Mouse (Mus musculus) heart, postnatal 14 days (tissue): Measurements from ENCODE around the gene Mrpl14. TPM values are rescaled to one million over a fixed set of nuclear protein-coding genes. Genes with fewer than 3 reads are reported as not detected.
A peak's percentile ranks its signal among the peaks of the same experiment; 100 is the strongest.

ENCODE experiments used
- DNase-seq, 2 experiments: peaks; one replicate each; pipeline ENCODE4 v3.0.0; 2021 to 2022
- intact Hi-C: fragments of 180-260 bp; cut with DNase I; formaldehyde crosslinking; loops from one replicate; pipeline ENCODE4 v1.15.1; 2025
- total RNA-seq, 2 experiments: library from RNA; stranded (reverse); gene quantifications; 2 replicates each; pipeline ENCODE4 v1.2.3; 2021

Gene Mrpl14
- total RNA-seq, 2 experiments from 2014 or later = 116 to 123 TPM

DNA sequence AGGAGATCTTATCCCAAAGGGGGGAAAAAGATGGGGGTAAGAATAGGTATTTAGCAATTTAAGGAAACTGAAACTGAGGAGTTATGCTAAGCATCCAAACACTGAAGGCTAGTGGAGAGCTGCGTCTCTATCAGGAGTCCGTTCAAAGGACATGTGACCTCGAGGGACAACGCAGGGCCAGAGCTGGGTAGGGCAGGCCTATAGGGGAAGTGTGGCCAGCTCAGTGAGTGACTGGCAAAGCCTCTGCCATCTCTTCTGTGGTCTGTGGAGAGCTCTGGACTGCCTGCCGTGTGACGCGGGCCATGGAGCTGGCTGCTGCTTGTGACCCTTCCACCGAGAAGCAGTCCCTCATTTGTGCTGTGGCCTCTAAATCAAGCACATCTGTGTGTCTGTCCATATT lies 24.3 kb downstream of the Mrpl14 start:
- intact Hi-C loops = no loop called here
- no peak for DNase-seq

DNA sequence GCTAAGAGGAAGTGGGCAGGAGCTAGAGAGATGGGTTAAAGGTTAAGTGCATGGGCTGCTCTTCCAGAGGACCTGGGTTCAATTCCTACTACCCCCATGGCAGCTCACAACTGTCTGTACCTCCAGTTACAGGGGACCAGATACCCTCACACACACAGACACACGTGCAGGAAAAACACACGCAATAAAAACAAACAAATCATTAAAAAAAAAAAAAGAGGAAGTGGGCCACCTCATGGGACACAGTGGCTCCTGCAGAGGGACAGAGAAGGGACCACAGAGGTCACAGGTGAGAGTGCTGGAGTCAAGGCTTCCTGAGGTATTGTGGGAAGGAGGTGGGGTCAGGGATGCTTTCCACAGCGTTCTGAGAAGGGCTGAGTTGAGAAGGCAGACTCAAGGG lies 25.4 kb downstream of the Mrpl14 start:
- intact Hi-C loops = no loop called here

DNA sequence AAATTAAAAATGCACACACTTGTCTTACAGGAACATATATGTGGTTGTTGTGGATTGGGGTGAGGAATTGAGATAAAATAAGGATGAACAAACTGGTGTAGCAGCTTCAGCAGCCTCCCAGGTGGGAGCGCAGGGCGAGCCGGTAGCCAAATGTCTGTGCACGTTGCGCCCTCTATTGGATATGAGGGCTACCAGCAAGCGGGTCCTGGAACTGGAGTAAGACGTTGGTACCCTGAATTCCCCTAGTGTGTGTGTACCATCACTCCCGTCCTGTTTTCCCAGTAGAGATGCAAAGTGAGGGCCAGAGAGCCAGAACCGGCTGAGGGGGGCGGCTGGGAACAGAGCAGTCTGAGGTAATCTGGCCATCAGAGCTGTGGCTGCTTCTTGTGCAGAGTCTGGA lies 32.2 kb downstream of the Mrpl14 start:
- DNase-seq = peak; percentile 70 to 80
- intact Hi-C loops = loop anchor here (1.0 to 5.0 kb wide), 2 partner anchors 40 to 136 kb away; no protein-coding TSS in a partner anchor

More for the DNA sequence above, 25.4 kb downstream of the Mrpl14 start:
- no peak for DNase-seq

DNA sequence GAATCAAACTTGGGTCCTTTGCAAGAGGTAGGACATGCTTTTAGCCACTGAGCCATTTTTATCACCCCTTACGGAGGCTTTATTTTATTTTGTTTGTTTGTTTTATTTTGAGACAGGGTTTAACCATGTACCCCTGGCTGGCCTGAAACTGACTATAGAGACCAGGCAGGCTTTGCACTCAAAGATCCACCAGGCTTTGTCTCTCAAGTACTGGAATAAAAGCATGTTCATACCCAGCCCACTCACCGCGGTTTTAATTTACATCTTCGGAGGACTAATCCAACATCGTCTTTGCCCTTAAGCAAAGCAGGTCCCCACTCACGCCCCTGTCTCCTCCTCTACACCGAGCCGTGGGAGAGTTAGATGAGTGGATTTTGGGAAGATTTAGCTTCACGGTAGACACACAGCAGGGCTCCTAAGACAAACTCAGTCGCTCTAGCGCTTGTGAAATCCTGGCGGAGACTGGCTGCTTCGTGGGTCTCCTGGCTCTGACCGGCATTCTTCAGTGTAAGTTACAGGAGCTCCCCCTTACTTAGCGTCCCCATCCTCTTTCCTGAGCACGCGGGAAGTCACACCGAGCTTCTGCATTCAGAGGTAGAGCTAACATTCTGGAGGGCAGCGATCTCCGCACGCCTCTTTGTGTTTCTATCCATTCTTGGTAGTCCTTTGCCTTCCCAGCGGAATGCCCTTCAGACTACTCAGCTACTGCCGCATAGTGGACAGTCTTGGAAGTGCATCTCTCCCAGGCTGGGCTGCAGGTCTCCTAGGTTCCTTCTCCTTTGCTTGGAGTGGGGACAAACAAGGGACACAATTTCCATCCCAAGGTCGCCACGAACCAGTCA lies 37.8 kb downstream of the Mrpl14 start:
- peak; percentile 80 to 90 for DNase-seq
- intact Hi-C loops = loop anchor here (5.0 kb wide), 1 partner anchor 207 kb away; no protein-coding TSS in a partner anchor

DNA sequence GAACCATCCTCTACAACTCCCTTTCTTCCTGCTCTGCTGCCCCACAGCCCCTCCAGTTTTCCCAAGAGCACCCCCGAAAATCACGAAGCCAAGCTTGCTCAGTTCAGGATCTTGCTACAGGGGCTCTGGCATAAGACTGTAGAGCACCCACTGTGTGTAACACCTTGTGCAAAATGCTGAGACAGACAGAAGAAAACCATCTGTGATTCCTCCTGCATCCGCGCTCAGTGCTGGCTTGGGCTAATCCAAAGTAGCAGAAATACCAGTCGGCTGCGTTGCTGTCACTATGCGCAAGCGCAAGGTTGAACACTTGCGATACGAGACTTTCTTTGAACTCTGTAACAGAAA lies 38.4 kb downstream of the Mrpl14 start:
- intact Hi-C loops = loop anchor here (5.0 kb wide), 1 partner anchor 207 kb away; no protein-coding TSS in a partner anchor
- DNase-seq = no peak

DNA sequence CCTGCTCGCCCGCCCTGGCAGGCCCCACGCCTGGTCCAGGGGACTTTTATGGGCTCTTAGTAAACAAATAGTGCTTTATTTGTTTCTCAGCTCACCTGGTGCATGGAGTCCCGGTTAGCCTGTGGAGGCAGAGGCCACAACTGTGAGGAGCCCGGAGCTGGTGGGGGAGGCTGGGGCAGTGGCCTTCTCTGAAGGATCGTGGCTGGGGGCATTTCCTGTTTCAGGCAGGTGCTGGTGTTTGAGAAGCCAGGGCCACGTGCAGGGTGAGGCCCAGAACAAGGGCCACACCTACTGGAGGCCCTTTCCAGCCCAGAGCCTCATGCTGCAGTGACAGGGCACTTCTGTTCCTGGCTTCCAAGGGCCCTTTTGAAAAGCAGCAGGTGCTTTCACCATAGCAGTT lies 40.1 kb downstream of the Mrpl14 start:
- DNase-seq = no peak
- intact Hi-C loops = no loop called here

DNA sequence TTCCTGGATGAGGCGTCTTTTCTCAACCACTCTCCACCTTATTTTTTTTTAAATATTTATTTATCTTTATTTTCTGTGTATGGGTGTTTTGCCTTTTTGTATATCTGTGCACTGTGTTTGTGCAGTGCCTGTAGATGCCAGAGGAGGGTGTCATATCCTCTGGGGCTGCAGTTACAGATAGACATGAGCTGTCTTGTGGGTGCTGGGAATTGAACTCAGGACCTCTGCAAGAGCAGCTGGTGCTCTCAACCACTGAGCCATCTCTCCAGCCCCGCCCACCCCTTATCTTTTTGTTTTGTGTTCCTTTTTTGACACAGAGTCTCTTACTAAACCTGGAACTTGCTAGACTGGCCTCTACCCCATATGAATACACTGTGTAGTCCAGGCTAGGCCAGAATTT lies 41.4 kb downstream of the Mrpl14 start:
- no peak for DNase-seq
- intact Hi-C loops = no loop called here

DNA sequence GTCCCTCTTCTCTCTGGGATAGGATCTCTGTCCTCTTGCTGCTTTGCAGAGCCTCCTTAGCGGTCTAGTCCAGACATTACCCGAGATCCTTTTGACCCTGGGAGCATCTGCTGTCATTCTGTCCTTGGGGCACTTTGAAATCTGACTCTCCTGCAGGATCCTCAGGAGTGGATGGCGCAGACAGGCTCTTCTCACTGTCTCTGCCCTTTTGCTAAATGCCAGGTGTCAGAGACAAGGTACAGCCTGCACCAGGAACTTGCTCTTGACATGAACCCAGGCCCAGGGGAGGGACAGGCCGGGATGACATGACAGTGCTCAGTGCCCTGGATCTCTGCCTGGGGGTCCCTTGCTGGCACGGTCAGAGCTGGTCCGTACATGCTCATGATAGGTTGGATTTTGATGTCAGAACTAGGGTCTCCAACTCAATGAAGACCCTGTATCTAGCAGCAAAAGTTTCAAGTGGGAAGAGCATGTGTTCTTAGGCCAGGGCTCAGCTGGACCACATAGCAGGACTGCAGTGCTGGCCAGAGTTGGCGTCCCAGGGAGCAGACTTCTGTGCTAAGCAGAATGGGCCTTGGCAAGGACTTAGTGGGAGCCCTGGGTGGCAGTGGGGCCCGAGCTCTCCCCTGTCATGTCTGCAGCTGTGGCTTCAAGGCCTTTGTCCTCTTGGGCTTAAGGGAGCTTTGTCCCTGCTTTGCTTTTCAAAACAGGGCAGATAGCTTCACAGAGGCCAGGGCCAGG lies 42.0 kb downstream of the Mrpl14 start:
- no peak for DNase-seq
- intact Hi-C loops = no loop called here

DNA sequence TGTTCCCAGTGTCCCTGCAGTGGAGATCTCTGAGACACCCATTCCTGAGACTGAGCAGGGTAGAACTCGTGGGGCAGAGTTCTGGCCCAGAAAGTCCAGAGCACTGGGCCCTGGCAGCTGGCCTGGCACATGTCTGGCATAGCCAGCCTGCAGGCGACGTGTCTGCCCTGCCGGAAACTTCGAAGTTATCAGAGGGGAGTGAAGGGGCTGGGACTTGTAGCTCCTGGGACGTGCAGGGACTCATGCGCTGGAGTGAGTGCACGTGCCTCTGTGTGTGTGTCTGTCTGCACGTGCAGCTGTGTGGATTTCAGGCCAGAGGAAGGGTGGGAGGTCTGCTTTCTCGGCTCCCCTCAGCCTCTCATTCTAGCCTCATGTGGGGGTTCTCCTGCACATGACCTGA lies 43.3 kb downstream of the Mrpl14 start:
- DNase-seq = no peak

DNA sequence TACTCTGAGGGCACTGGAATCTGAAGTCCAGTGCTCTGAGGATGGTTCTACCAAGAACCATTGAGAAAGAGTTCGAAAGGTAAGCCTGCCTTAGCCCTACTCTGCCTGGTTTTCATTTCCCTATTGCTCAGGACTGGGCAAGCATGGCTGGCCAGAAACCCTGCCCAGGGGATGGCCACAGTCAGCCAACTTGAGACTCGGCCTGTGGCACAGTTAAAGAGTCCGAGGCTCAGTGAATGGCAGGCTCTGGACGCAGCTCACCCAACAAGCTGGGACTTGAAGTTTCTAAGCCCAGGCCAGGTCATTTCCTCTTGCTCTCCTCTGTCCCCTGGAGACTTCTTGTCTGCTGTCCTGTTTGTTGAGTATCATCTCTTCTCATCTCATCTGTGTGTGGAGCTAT lies 44.6 kb downstream of the Mrpl14 start:
- intact Hi-C loops = loop anchor here (1.0 to 5.0 kb wide), 5 partner anchors 117 to 567 kb away; partner anchors contain the start of gene Dlk2
- no peak for DNase-seq

More for the DNA sequence above, 43.3 kb downstream of the Mrpl14 start:
- intact Hi-C loops = no loop called here

DNA sequence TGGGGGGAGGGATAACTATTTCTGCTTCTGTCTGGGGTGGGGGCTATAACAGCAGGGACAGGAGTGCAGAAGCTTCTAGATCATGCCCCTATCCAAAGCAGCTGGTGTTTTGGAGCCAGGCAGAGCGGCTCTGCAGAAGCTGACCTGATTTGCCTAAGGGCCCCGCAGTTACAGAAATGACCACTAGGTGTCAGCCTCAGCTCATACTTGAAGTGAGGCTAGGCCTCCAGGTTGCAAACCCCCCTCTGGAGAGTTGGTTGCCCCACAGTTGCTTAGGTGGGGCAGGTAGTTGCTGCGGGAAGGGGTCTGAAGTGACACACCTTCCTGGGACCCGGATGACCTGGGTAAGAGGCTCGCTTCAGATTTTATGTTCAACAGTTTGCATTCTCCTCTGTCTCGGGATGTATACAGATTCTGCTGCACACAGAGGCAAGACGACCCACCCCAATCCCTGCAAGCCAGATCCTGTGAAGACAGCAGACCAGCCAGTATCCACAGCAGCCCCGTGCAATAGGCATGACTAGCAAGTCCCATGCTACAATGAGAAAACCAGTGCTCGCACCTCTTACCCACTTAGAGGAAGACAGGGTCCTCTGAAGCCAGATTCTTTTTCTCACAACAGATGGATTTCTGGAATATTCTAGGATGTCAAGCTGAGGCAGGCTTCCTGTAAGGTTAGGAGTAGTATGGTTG lies 45.2 kb downstream of the Mrpl14 start:
- intact Hi-C loops = loop anchor here (1.0 to 5.0 kb wide), 5 partner anchors 116 to 566 kb away; partner anchors contain the start of gene Dlk2
- DNase-seq = peak; percentile 83 to 93

DNA sequence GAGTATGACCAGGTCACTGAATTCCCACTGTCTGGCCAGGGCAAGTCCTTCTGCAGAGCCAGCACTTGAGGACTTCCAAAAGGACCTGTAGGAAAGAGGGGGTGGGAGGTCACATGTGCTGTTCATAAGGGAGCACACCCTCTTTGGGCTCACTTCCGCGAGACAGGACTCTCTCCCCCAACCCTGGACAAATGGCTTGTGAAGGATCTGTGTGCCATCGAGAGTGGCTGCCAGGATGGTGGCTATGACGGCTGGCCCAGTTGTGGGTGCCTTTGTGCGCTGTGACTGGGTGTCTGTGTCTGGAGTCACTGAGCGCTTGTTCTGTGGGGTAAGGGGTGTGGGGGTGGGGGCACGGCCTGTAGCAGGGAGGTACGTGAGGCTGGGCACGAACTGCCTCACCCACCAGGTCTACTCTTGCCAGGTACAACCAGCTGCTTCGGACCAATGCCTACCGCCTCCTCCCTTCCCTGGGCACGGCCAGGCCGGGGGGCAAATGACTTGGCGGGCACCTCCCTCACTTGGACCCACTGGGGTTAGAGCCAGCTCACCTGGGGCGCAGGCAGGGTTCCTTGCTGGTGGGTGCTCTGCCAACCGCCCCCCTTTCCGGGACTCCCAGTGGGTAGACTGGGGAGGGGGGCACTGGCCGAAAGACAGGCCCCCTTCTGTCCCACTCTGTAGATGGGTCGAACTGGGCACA lies 47.1 kb downstream of the Mrpl14 start:
- no peak for DNase-seq
- intact Hi-C loops = loop anchor here (5.0 kb wide), 2 partner anchors 114 to 564 kb away; partner anchors contain the start of gene Dlk2

DNA sequence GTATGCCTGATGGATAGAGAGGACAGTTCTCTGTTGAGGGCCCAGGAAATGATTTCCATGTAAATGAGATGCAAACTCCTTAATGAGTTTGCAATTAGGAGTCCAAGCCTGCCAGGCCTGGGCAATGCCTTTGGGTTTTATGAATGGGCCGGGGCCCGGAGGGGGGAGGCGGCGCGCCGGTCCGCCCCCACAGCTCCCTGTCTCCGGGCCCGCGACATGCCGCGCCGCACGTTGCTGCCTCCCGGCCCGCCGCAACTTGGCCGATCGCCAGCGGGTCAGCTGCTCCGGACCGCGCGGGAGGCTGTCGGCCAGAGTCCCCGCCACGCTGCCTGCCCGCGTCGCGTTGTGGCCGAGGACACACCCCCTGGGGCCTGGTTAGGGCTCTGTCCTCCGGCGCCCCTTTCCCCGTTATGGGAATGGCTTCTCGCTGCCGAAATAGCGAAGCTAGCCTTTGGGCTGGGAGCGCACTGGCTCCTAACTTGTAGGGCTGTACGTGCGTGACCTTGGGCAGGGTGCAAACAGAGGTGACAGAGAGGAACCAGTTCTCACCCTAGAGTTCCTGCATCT lies 47.7 kb downstream of the Mrpl14 start, which contains the start of gene 1600014C23Rik:
1600014C23Rik (minus strand) TSS at position 110 of the 567 bp plus-strand sequence.
- intact Hi-C loops = loop anchor here (5.0 kb wide), 2 partner anchors 113 to 563 kb away; partner anchors contain the start of gene Dlk2

DNA sequence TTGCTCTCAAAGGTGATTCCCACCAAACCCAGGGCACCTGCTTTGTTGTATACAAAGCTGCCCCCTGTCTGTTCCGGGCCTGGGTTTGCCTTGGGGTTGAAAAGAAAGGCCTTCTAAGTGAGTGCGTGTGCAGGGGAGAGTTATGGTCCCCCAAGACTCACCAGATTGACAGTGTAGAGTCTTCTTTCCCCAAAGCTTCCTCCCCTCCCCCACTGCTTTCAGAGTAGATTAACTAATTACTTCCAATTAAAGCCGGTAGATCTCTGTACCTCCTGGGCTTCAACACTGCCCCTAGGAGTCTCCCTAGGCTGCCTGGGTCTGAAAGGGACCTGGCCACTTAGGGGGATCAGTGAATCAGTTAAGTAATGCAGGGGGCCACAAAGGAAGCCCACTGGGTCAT lies 48.2 kb downstream of the Mrpl14 start:
- intact Hi-C loops = loop anchor here (5.0 kb wide), 2 partner anchors 113 to 563 kb away; partner anchors contain the start of gene Dlk2
- DNase-seq = no peak

More for the DNA sequence above, 47.7 kb downstream of the Mrpl14 start, which contains the start of gene 1600014C23Rik:
- peak; percentile 71 to 75 for DNase-seq

DNA sequence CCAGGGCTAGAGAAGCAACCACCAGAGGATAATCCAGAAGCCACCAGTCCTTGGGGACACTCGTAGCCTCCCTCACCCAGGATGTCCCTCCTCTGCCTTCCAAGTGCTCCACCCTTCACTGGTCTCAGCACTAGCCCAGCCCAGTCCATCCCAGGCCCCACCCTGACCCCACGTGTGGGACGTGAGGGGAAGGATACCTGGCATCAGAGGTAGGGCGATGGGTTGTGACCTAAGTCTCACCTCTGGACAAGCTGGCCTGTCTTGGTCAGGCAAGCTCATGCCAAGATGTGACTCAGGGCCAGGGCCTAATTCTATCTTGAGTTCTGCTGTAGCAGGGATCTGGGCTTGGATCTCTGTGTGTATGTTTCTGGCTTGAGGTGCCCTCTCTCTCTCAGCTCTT lies 48.8 kb downstream of the Mrpl14 start:
- DNase-seq = no peak
- intact Hi-C loops = loop anchor here (1.0 to 5.0 kb wide), 5 partner anchors 72 to 562 kb away; partner anchors contain the start of genes Dlk2 and Vegfa

DNA sequence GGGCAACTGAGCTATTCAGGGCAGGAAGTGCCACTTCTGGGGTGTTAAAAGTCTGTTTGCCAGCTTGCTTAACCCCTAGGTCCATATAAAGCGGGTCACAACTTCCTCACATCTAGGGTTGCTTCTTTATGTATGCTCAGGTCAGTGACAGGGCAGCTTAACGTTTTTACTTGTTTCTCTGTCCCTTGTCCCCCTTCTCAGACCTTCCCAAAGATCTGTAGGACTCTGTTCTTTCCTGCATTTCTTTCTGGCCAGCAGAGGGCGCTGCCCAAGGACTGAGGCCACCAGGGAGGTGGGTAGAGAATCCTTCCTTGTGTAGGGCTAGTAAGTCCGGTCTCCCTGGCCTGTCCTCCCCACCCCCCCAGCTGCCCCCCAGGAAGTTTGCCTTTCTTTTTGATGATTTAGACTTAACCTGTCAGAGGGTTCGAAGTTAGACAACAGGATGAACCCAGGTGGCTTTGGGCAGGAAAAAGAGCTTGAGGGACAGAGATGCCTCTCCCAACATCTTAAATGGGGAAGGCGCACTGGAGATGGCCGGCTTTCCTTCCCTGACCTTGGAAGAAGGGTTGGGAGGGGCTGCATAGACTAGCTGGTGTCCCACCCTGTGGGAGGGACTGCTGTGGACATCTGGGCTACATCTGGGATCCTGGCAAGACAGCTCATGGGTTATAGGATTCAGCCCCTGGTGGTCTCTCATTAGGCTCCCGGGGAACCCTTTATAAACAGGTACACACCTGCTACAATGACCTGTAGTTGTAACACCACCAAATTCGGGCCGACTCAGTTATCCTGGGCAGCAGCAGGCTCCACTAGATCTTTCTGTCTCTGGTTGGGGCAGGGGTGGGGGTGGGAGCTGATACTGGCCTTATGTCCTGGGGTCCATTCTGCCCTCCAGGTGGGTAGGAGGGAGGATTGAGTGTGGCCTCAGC lies 49.5 kb downstream of the Mrpl14 start:
- peak; percentile 87 to 93 for DNase-seq
- intact Hi-C loops = loop anchor here (1.0 to 5.0 kb wide), 3 partner anchors 72 to 398 kb away; partner anchors contain the start of gene Vegfa

DNA sequence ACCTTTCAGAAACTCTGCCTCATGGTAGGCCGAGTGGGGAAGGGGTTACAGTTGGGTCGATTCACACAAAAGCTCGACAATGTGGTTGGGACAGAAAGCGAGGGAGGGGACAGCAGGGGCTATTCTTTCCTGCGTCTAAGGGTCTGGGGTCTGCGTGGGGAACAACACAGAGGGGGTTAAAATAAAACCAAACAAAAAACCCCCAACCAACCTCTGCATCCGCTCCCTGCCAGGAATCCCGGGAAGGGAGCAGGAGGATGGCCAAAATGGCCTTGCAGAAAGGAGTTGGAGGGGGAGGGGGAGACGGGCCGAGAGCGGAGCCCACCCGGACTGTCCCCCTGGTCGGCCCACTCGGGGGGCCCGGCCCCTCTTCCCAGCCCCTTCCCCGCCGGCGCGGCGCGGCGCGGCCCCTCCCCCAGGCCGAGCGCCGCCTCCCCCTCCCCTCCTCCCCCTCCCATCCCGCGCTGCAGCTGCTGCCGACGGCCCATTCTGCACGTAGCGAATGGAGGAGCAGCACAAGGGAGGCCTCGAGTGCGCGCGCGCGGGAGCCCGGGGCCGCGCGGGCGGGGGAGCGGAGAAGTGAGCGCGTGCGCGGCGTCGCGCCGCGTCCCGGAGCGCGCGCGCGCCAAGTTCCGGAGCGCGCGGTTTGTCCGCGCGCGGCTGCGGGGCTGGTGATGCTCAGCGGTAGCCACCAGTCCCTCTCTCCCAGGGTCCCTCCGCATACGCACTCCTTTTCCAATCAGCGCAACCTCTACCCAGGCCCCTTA lies 50.4 kb downstream of the Mrpl14 start:
- intact Hi-C loops = loop anchor here (5.0 kb wide), 1 partner anchor 71 kb away; no protein-coding TSS in a partner anchor
- peak; percentile 87 to 92 for DNase-seq
